Mouse (Mus musculus) cortical plate, adult 2 months (tissue): ENCODE measurements around the gene Stim1.

ENCODE experiments used
- CTCF ChIP-seq: fragments of 200-500 bp; IDR thresholded peaks from 2 replicates; pipeline ENCODE4 v1.5.1; 2011; ENCODE audit warnings: mild to moderate bottlenecking, control low read depth, low read length; ENCODE audit not compliant: insufficient read depth; ENCODE audit errors: extremely low read depth
- POLR2A ChIP-seq: fragments of 200-500 bp; IDR thresholded peaks from 2 replicates; pipeline ENCODE4 v1.6.1; 2011; ENCODE audit warnings: mild to moderate bottlenecking, low read length, control low read depth; ENCODE audit not compliant: insufficient read depth; ENCODE audit errors: extremely low read depth

DNA sequence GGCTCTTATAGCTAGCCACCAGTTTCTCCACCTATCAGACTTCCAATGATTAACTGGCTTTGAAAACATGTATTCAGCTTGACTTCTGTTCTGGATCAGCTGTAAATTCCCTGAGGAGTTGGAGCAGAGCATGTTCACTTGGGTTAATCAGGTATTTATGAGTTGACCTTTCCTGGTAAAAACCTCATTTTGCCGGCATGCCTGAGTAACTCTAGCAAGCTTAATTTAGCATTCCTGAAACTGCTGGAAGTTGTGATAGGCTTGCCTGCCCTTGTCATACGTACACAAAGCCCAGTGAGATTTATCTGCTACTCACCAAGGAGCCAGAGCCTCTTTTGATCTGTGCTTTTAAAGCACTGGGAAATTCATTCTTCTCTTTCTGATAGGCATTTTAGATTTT is 25.6 kb downstream of the Stim1 start:
- TF ChIP-seq CTCF (no peak), POLR2A (no peak)
